Mouse (Mus musculus) hindbrain, embryonic 11.5 days (tissue): ENCODE data around the gene Emx2. TPM values are rescaled to one million over a fixed set of nuclear protein-coding genes. Genes with fewer than 3 reads are reported as not detected.
A peak's percentile ranks its signal among the peaks of the same experiment; 100 is the strongest.

Experiments
- ATAC-seq: fragments of 200-750 bp; cut with Nextera tagmentation; 2 replicates; pipeline ENCODE4 v1.8.0; 2017; ENCODE audit warnings: mild to moderate bottlenecking, moderate TSS enrichment, moderate library complexity; ENCODE audit not compliant: low FRiP score
- DNase-seq: peaks from one replicate; pipeline ENCODE4 v3.0.0-alpha.2; 2015; ENCODE audit warnings: low spot score
- H3K27ac ChIP-seq: fragments of 300-500 bp; sonication (generic); 2 replicates; pipeline ENCODE4 v1.5.1; 2014; ENCODE audit warnings: mild to moderate bottlenecking, low read depth, low read length
- H3K27me3 ChIP-seq: fragments of 300-500 bp; sonication (generic); 2 replicates; pipeline ENCODE4 v1.6.1; 2014; ENCODE audit warnings: mild to moderate bottlenecking, low read length, moderate library complexity, mixed read lengths; ENCODE audit not compliant: control insufficient read depth, insufficient read depth
- H3K36me3 ChIP-seq: fragments of 300-500 bp; sonication (generic); 2 replicates; pipeline ENCODE4 v1.6.1; 2014; ENCODE audit warnings: mild to moderate bottlenecking, low read length, moderate library complexity, mixed read lengths; ENCODE audit not compliant: control insufficient read depth, insufficient read depth
- H3K4me1 ChIP-seq: fragments of 300-500 bp; sonication (generic); replicated peaks from 2 replicates; pipeline ENCODE4 v1.6.1; 2014; ENCODE audit warnings: low read length, mixed read lengths; ENCODE audit not compliant: control insufficient read depth, insufficient read depth
- H3K4me2 ChIP-seq: fragments of 300-500 bp; sonication (generic); replicated peaks from 2 replicates; pipeline ENCODE4 v1.6.1; 2014; ENCODE audit warnings: mild to moderate bottlenecking, low read depth, low read length
- H3K4me3 ChIP-seq: fragments of 300-500 bp; sonication (generic); 2 replicates; pipeline ENCODE4 v1.5.1; 2014; ENCODE audit warnings: low read depth, low read length
- H3K9ac ChIP-seq: fragments of 300-500 bp; sonication (generic); 2 replicates; pipeline ENCODE4 v1.6.1; 2014; ENCODE audit warnings: low read depth, low read length
- H3K9me3 ChIP-seq: fragments of 300-500 bp; sonication (generic); 2 replicates; pipeline ENCODE4 v1.6.1; 2016; ENCODE audit warnings: low read length; ENCODE audit not compliant: control insufficient read depth
- WGBS: fragments of 180-500 bp; shearing (Covaris S2); extraction: QIAGEN DNeasy Blood & Tissue Kit; methylation state at CpG from one replicate; pipeline ENCODE4 v1.1.7; 2014; 5-methylcytosine and 5-hydroxymethylcytosine counted together
- polyA plus RNA-seq: library from polyadenylated mRNA; unstranded; fragments of >200 nt; fragmentation: Nextera tagmentation; extraction: Ambion mirVana; gene quantifications from 2 replicates; pipeline ENCODE4 v1.2.1, GENCODE M21; 2014

Emx2 gene
- polyA plus RNA-seq: 1.0 and 1.4 TPM in 2 replicates

DNA sequence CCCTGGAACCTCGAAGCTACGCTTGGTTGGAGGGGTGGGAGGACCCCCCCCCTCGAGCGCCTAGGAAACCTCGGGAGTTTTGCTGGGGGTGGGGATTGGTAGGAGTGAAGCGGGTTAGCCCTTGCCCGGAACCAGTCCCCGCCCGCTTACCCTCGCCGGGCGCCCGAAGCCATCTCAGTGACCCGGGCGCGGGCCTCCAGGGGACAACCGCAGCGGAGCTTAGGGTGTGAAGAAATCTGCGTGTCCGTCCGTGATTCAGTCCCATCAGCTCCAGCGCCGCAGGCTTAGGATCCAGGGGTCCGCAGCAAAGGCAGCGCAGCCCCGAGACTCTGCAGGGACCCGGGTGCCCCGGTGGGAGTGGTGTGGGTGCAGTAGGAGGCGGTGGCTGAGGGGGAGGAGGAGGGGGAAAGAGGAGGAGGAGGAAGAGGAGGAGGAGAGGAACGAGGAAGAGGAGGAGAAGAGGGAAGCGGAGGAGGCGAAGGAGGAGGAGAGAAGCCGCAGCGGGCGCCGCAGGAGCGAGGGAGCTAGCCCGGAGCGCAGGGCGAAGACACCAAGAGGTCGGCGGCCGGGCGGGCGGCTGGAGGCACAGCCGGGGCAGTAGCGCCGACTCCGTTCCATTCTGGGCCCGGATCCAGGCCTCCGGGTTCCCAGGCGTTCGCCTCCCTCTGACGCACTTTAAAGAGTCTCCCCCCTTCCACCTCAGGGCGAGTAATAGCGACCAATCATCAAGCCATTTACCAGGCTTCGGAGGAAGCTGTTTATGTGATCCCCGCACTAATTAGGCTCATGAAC lies at the start of gene Emx2:
Emx2 (plus strand) TSS at position 422 of the 792 bp plus-strand sequence.
- DNase-seq (peak; percentile 84), ATAC-seq (peak; percentile 49; the same call in 1 of the 2 replicates)
- Histone ChIP-seq H3K36me3 (no peaks in the 10 kb centered on the region), H3K4me3 (peak within 1 kb of the TSS; percentile 31), H3K9ac (no peak within 1 kb of the TSS), H3K27me3 (peaks cover 89% of the 10 kb centered on the region), H3K9me3 (no peaks in the 10 kb centered on the region), H3K27ac (no peak within 1 kb of the TSS), H3K4me1 (0 out of 2 replicates have a peak, but pooled peaks cover 4% of the 10 kb centered on the region), H3K4me2 (peak within 1 kb of the TSS; percentile 34)
- 1% methylated on average over 51 of the region's 58 CpGs for WGBS

DNA sequence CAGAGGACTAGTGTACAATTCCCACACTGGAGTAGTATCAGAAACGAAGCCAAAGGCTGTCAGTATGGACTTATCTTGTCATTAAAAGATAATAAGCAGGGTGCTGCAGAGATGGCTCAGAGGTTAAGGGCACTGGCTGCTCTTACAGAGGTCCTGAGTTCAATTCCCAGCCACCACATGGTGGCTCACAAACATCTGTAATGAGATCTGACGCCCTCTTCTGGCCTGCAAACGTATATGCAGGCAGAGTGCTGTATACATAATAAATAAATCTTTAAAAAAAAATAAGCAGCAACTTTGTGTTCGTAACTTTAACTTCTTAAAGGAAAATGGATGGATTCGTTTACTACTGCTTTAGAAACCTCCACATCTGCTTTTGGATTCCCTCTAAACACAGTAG lies 44.0 kb upstream of the Emx2 start:
- Histone ChIP-seq H3K4me1 (no peaks in the 10 kb centered on the region), H3K27me3 (no peaks in the 10 kb centered on the region), H3K9me3 (no peaks in the 10 kb centered on the region), H3K4me3 (no peak overlapping the region), H3K4me2 (no peak overlapping the region), H3K27ac (no peak overlapping the region), H3K36me3 (no peaks in the 10 kb centered on the region), H3K9ac (no peak overlapping the region)
- no peak for ATAC-seq
- 63% methylated on average over 5 of the region's 5 CpGs for WGBS
- no peak for DNase-seq

DNA sequence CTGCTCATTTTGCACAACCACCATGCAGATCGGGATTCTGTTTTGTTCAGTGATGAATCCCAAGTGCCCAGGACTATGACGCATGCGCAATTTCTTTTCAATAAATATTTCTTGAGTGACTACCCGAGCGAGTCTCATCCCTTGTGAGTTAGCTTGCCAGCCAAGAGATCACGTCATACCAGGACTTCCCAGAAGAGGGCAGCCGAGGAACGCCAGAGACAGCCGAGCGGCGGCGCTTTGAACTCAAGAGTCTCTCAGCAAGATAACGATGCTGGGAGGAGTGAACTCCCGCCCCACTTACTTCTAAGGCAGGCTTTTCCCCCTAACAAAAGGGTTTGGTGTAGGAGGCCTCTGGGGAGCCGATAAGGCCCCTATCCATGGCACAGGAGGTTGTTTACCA lies 40.1 kb upstream of the Emx2 start:
- Histone ChIP-seq H3K9ac (no peak overlapping the region), H3K36me3 (no peaks in the 10 kb centered on the region), H3K27ac (no peak overlapping the region), H3K27me3 (no peaks in the 10 kb centered on the region), H3K4me3 (no peak overlapping the region), H3K4me1 (0 out of 2 replicates have a peak, but pooled peaks cover 2% of the 10 kb centered on the region), H3K4me2 (no peak overlapping the region), H3K9me3 (no peaks in the 10 kb centered on the region)
- 4% methylated on average over 15 of the region's 15 CpGs for WGBS
- DNase-seq (peak; percentile 96), ATAC-seq (peak; percentile 54; the same call in 1 of the 2 replicates)

DNA sequence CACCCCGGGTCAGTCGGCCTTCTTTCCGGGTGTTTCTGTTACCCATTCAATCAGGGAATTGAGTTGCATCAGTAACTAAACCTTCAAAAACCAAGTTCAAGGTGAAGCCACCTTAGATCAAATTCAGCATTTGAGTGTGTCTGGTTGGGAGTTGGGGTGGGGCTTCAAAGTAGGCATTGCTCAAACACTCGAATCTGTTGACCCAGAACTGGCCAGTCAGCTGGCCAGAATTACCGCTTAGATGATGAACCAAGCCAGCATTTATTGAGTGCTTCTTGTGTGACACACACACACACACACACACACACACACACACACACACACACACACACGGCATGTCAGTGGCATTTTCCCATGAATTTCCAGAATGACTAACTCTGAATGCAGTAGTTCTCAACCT lies 39.5 kb upstream of the Emx2 start:
- no peak overlapping the region for H3K27ac ChIP-seq
- WGBS: 78% methylated on average over 6 of the region's 6 CpGs
- DNase-seq: no peak
- H3K4me1 ChIP-seq: 0 out of 2 replicates have a peak, but pooled peaks cover 2% of the 10 kb centered on the region
- no peaks in the 10 kb centered on the region for H3K36me3 ChIP-seq
- H3K27me3 ChIP-seq: no peaks in the 10 kb centered on the region
- no peak overlapping the region for H3K9ac ChIP-seq
- H3K4me2 ChIP-seq: no peak overlapping the region
- no peaks in the 10 kb centered on the region for H3K9me3 ChIP-seq
- H3K4me3 ChIP-seq: no peak overlapping the region
- ATAC-seq: no peak

DNA sequence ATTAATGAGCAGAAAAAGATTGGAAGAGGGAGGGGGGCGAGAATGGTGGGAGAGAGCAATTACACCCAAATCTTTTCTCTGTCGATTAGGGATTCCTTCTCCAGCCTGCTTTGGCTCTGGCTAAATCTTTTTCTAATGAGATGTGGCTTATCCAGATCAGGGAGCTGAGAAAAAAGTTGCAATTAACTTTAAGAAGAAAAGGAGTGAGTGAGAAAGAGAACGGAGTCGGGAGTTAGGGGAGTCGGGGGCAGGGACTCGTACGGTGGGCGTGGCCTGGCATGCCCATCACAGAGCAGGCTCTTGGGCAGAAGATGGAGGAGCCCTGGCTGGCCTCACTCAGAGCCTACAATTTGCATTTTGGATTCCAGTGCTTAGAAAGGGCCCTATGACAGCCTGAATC lies 35.8 kb upstream of the Emx2 start:
- 0 out of 2 replicates have a peak, but pooled peaks have one; percentile 49 for ATAC-seq
- H3K9me3 ChIP-seq: no peaks in the 10 kb centered on the region
- H3K4me2 ChIP-seq: peak overlapping the region; percentile 17; the same call in 1 of the 2 replicates
- H3K4me3 ChIP-seq: peak overlapping the region; percentile 14; the same call in 1 of the 2 replicates
- DNase-seq: peak; percentile 48
- no peaks in the 10 kb centered on the region for H3K27me3 ChIP-seq
- no peak overlapping the region for H3K27ac ChIP-seq
- 0 out of 2 replicates have a peak, but pooled peaks cover 2% of the 10 kb centered on the region for H3K4me1 ChIP-seq
- H3K9ac ChIP-seq: no peak overlapping the region
- 13% methylated on average over 8 of the region's 8 CpGs for WGBS
- H3K36me3 ChIP-seq: no peaks in the 10 kb centered on the region

DNA sequence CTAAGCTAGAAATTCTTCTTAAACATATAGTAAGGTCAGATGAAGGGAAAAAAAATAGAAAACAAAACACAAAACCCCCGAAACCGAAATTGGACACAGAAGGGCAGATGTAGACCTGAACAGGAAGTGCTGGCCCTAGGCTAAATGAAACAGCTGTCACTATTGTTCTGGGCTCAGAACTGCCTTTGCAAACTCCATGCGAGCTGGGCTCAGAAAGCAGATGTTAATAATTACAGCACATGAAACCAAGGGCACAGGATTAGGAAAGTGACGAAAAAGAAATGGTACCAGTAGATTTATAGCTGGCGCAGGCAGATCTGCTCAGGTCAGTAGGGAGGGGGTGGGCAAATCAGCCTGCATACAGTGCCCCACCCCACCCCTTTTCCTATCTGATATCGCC lies 34.5 kb upstream of the Emx2 start:
- H3K4me1 ChIP-seq: 0 out of 2 replicates have a peak, but pooled peaks cover 2% of the 10 kb centered on the region
- WGBS: 45% methylated on average over 6 of the region's 6 CpGs
- no peak overlapping the region for H3K4me2 ChIP-seq
- ATAC-seq: no peak
- H3K4me3 ChIP-seq: no peak overlapping the region
- no peaks in the 10 kb centered on the region for H3K36me3 ChIP-seq
- peak; percentile 30 for DNase-seq
- H3K9me3 ChIP-seq: no peaks in the 10 kb centered on the region
- no peaks in the 10 kb centered on the region for H3K27me3 ChIP-seq
- H3K9ac ChIP-seq: no peak overlapping the region
- no peak overlapping the region for H3K27ac ChIP-seq

DNA sequence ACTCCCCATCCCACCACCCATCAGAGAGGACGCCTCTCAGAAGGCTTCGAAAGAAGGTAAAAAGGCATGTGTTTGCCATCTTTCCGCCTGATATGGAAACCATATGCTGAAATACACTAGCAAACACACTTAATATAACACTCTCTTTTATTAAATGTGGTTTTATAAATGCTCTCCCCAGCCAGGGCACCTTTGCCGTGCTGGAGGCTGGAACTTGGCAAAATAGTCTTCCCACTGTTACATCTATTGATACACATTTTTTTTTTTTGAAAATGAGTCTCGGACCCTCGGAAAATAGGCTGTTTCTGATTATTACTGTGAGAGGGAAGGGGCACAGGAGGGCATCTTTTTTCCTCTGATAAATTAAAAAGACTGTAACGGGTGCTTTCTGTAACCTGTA lies 33.2 kb upstream of the Emx2 start:
- Histone ChIP-seq H3K27ac (no peak overlapping the region), H3K4me2 (no peak overlapping the region), H3K36me3 (no peaks in the 10 kb centered on the region), H3K9ac (no peak overlapping the region), H3K4me3 (no peak overlapping the region), H3K9me3 (no peaks in the 10 kb centered on the region), H3K4me1 (0 out of 2 replicates have a peak, but pooled peaks cover 2% of the 10 kb centered on the region), H3K27me3 (no peaks in the 10 kb centered on the region)
- WGBS: 73% methylated on average over 7 of the region's 7 CpGs
- ATAC-seq: no peak
- no peak for DNase-seq

DNA sequence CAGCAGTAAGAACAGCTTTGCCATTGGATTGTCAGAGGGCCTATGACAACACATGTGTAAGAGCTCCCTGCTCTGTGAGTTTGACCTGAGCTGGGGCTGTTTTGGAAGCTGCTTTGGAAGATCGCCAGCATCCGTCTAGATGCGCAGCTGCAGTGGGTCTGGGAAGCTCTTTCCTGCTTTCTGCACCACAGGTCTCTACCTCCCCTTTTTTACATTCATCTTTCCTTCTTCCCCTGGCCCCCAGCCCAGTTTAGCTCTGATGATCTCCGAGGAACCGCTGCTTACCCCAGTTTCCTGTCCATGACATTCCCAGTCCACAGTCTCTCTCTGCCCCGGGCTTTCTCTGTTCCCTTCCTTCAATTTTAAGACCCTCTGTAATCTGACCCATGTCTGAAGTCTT lies 25.9 kb upstream of the Emx2 start:
- H3K27ac ChIP-seq: no peak overlapping the region
- DNase-seq (no peak), ATAC-seq (no peak)
- no peaks in the 10 kb centered on the region for H3K36me3 ChIP-seq
- no peak overlapping the region for H3K9ac ChIP-seq
- WGBS: 76% methylated on average over 6 of the region's 6 CpGs
- no peak overlapping the region for H3K4me3 ChIP-seq
- no peaks in the 10 kb centered on the region for H3K27me3 ChIP-seq
- no peaks in the 10 kb centered on the region for H3K4me1 ChIP-seq
- no peak overlapping the region for H3K4me2 ChIP-seq
- H3K9me3 ChIP-seq: no peaks in the 10 kb centered on the region
